Mouse (Mus musculus) ES-Bruce4 (cell line): ENCODE measurements around the gene Nrsn2. TPM values are rescaled to one million over a fixed set of nuclear protein-coding genes. Genes with fewer than 3 reads are reported as not detected.

Source experiments
- H3K27ac ChIP-seq: 2 replicates; pipeline ENCODE4 v1.5.1; 2012; ENCODE audit warnings: low read length, inconsistent platforms; ENCODE audit not compliant: insufficient read depth
- H3K27me3 ChIP-seq: 2 replicates; pipeline ENCODE4 v1.6.1; 2012; ENCODE audit warnings: mild to moderate bottlenecking, low read length, inconsistent platforms; ENCODE audit not compliant: control insufficient read depth, poor library complexity, insufficient read depth, severe bottlenecking
- H3K36me3 ChIP-seq: 2 replicates; pipeline ENCODE4 v1.6.1; 2012; ENCODE audit warnings: inconsistent platforms, mild to moderate bottlenecking, low read length, moderate library complexity; ENCODE audit not compliant: control insufficient read depth, poor library complexity, insufficient read depth, severe bottlenecking
- H3K4me1 ChIP-seq: one replicate; pipeline ENCODE4 v1.8.1; 2011; ENCODE audit warnings: low read length; ENCODE audit not compliant: control insufficient read depth, insufficient read depth
- H3K4me3 ChIP-seq: 2 replicates; pipeline ENCODE4 v1.5.1; 2011; ENCODE audit warnings: low read depth, mild to moderate bottlenecking, low read length
- H3K9ac ChIP-seq: 2 replicates; pipeline ENCODE4 v1.6.1; 2012; ENCODE audit warnings: low read depth, mild to moderate bottlenecking, inconsistent platforms; ENCODE audit not compliant: poor library complexity, severe bottlenecking
- H3K9me3 ChIP-seq: replicated peaks from 2 replicates; pipeline ENCODE4 v1.6.1; 2012; ENCODE audit warnings: mild to moderate bottlenecking, low read length, inconsistent platforms; ENCODE audit not compliant: control insufficient read depth, poor library complexity, insufficient read depth, severe bottlenecking
- CTCF ChIP-seq: IDR thresholded peaks from one replicate; pipeline ENCODE4 v1.8.1; 2011; ENCODE audit warnings: low read depth, low read length
- EP300 ChIP-seq: IDR thresholded peaks from 2 replicates; pipeline ENCODE4 v1.6.1; 2011; ENCODE audit warnings: low read depth, low read length; ENCODE audit not compliant: insufficient read depth
- POLR2A ChIP-seq: IDR thresholded peaks from one replicate; pipeline ENCODE4 v1.8.1; 2011; ENCODE audit warnings: low read length; ENCODE audit not compliant: insufficient read depth
- polyA plus RNA-seq: library from polyadenylated mRNA; stranded (reverse); fragments of >200 nt; gene quantifications from 2 replicates; pipeline ENCODE4 v1.2.4, GENCODE M21; 2011; ENCODE audit warnings: low read depth; ENCODE audit not compliant: missing spikeins, insufficient read depth, insufficient read length

Nrsn2 gene
- polyA plus RNA-seq, 1 experiment: 1.1 TPM

- H3K9ac ChIP-seq: peak overlapping the region; percentile 17; the same call in 1 of the 2 replicates
- H3K36me3 ChIP-seq: no peaks in the 10 kb centered on the region
- TF ChIP-seq EP300 (no peak), CTCF (no peak), POLR2A (no peak)
- no peaks in the 10 kb centered on the region for H3K27me3 ChIP-seq
- no peaks in the 10 kb centered on the region for H3K9me3 ChIP-seq
- peak overlapping the region; percentile 81 for H3K4me3 ChIP-seq
- H3K4me1 ChIP-seq: peaks cover 6% of the 10 kb centered on the region
- peak overlapping the region; percentile 52 for H3K27ac ChIP-seq
Observed at GRCm38 (mm10) chr2:152399122-152399542, 22.7 kb upstream of the Nrsn2 start.

- TF ChIP-seq CTCF: no peak
- peak; percentile 92 for TF ChIP-seq EP300
- H3K27ac ChIP-seq: peak overlapping the region; percentile 80
- peak overlapping the region; percentile 81 for H3K4me3 ChIP-seq
- H3K4me1 ChIP-seq: peaks cover 7% of the 10 kb centered on the region
- H3K9ac ChIP-seq: peak overlapping the region; percentile 93
- no peaks in the 10 kb centered on the region for H3K9me3 ChIP-seq
- no peaks in the 10 kb centered on the region for H3K36me3 ChIP-seq
- H3K27me3 ChIP-seq: no peaks in the 10 kb centered on the region
Observed at GRCm38 (mm10) chr2:152398691-152399090, 22.3 kb upstream of the Nrsn2 start.

- peak within 1 kb of the TSS; percentile 93 for H3K9ac ChIP-seq
- H3K9me3 ChIP-seq: no peaks in the 10 kb centered on the region
- H3K36me3 ChIP-seq: no peaks in the 10 kb centered on the region
- peaks cover 7% of the 10 kb centered on the region for H3K4me1 ChIP-seq
- peak within 1 kb of the TSS; percentile 80 for H3K27ac ChIP-seq
- no peaks in the 10 kb centered on the region for H3K27me3 ChIP-seq
- TF ChIP-seq CTCF (no peak), EP300 (peak; percentile 54; the same call in 1 of the 2 replicates)
- peak within 1 kb of the TSS; percentile 81 for H3K4me3 ChIP-seq
Observed at GRCm38 (mm10) chr2:152397680-152398435, 21.4 kb upstream of the Nrsn2 start, which contains the start of gene Sox12. TSS of gene Sox12 (minus strand) at chr2:152398063.

- TF ChIP-seq EP300 (no peak), CTCF (no peak), POLR2A (no peak)
- Histone ChIP-seq H3K27me3 (no peaks in the 10 kb centered on the region), H3K36me3 (no peaks in the 10 kb centered on the region), H3K9me3 (no peaks in the 10 kb centered on the region), H3K9ac (peak overlapping the region; percentile 93), H3K4me1 (peaks cover 7% of the 10 kb centered on the region), H3K4me3 (peak overlapping the region; percentile 81), H3K27ac (peak overlapping the region; percentile 41; the same call in 1 of the 2 replicates)
Observed at GRCm38 (mm10) chr2:152397004-152397589, 20.7 kb upstream of the Nrsn2 start.

GRCm38 (mm10) chr2:152396110-152397003, 19.9 kb upstream of the Nrsn2 start:
- Histone ChIP-seq H3K27me3 (no peaks in the 10 kb centered on the region), H3K4me3 (peak overlapping the region; percentile 81), H3K9me3 (no peaks in the 10 kb centered on the region), H3K4me1 (peaks cover 8% of the 10 kb centered on the region), H3K9ac (peak overlapping the region; percentile 93), H3K36me3 (no peaks in the 10 kb centered on the region), H3K27ac (peak overlapping the region; percentile 41)
- TF ChIP-seq POLR2A (no peak), CTCF (no peak), EP300 (peak; percentile 79)
